Mouse (Mus musculus) thymus, postnatal 14 days (tissue): Measurements from ENCODE around the gene Ece2.

Source experiments
- DNase-seq: peaks from one replicate; pipeline ENCODE4 v3.0.0; 2021

The Ece2 gene

GRCm38 (mm10) chr16:20629731-20630634 is at the start of gene Ece2:
TSS of gene Ece2 (plus strand) at chr16:20629828.
- DNase-seq: peak; percentile 24

- DNase-seq: no peak
Observed at GRCm38 (mm10) chr16:20589366-20589938, 40.2 kb upstream of the Ece2 start, which contains the start of gene Vwa5b2. TSS of gene Vwa5b2 (plus strand) at chr16:20589471.

GRCm38 (mm10) chr16:20589939-20590679 is 39.5 kb upstream of the Ece2 start:
- DNase-seq: no peak

- no peak for DNase-seq
Observed at GRCm38 (mm10) chr16:20590680-20591038, 39.0 kb upstream of the Ece2 start.

GRCm38 (mm10) chr16:20591076-20591705 is 38.4 kb upstream of the Ece2 start:
- no peak for DNase-seq

GRCm38 (mm10) chr16:20595060-20595673 is 34.5 kb upstream of the Ece2 start:
- DNase-seq: no peak

- DNase-seq: no peak
Observed at GRCm38 (mm10) chr16:20595737-20596136, 33.9 kb upstream of the Ece2 start.

GRCm38 (mm10) chr16:20596687-20597441 is 32.8 kb upstream of the Ece2 start:
- DNase-seq: no peak

- no peak for DNase-seq
Observed at GRCm38 (mm10) chr16:20600511-20600910, 29.1 kb upstream of the Ece2 start.

- no peak for DNase-seq
Observed at GRCm38 (mm10) chr16:20604705-20605104, 24.9 kb upstream of the Ece2 start.

- DNase-seq: peak; percentile 75
Observed at GRCm38 (mm10) chr16:20610501-20611356, 18.9 kb upstream of the Ece2 start.

GRCm38 (mm10) chr16:20611357-20612227 is 18.0 kb upstream of the Ece2 start, which contains the start of the genes Eef1akmt4, Gm49333 and Alg3:
TSS of gene Eef1akmt4 (plus strand) at chr16:20611593.
TSS of gene Gm49333 (plus strand) at chr16:20611610.
TSS of gene Alg3 (minus strand) at chr16:20611735.
- DNase-seq: peak; percentile 85

- peak; percentile 11 for DNase-seq
Observed at GRCm38 (mm10) chr16:20619541-20620398, 9.9 kb upstream of the Ece2 start.

GRCm38 (mm10) chr16:20620399-20620735 is 9.3 kb upstream of the Ece2 start:
- no peak for DNase-seq

- no peak for DNase-seq
Observed at GRCm38 (mm10) chr16:20620751-20621190, 8.9 kb upstream of the Ece2 start.

- DNase-seq: peak; percentile 59
Observed at GRCm38 (mm10) chr16:20621191-20621990, 8.2 kb upstream of the Ece2 start, which contains the start of gene Camk2n2. TSS of gene Camk2n2 (minus strand) at chr16:20621287.

- DNase-seq: peak; percentile 32
Observed at GRCm38 (mm10) chr16:20621991-20622685, 7.5 kb upstream of the Ece2 start.
